Mouse (Mus musculus) adrenal gland, postnatal 4 days (tissue): ENCODE measurements around the gene Amigo1. TPM values are rescaled to one million over a fixed set of nuclear protein-coding genes. Genes with fewer than 3 reads are reported as not detected.
A peak's percentile ranks its signal among the peaks of the same experiment; 100 is the strongest.

Source experiments
- DNase-seq, 2 experiments: peaks; one replicate each; pipeline ENCODE4 v3.0.0; 2021 to 2022; ENCODE audit warnings: low spot score in 2 of 2, mixed read lengths in 2 of 2
- long read RNA-seq, 2 experiments: library from polyadenylated mRNA; stranded (forward); transcript quantifications; one replicate each; pipeline ENCODE4 v2.0.0; 2021
- total RNA-seq, 2 experiments: library from RNA; stranded (reverse); gene quantifications; 2 replicates each; pipeline ENCODE4 v1.2.3; 2021

The Amigo1 gene
- total RNA-seq = 10 to 100 TPM; 17.0 to 18.5 TPM
- long read RNA-seq, experiment 1, full-length matches to known transcripts = 8 of 23 reads
- long read RNA-seq, experiment 1, partial matches to known transcripts = 0 of 23 reads
- long read RNA-seq, experiment 1, other reads (novel, unspliced or antisense) = 15 of 23 reads
- long read RNA-seq, experiment 2, full-length matches to known transcripts = 13 of 39 reads
- long read RNA-seq, experiment 2, partial matches to known transcripts = 0 of 39 reads
- long read RNA-seq, experiment 2, other reads (novel, unspliced or antisense) = 26 of 39 reads

DNA sequence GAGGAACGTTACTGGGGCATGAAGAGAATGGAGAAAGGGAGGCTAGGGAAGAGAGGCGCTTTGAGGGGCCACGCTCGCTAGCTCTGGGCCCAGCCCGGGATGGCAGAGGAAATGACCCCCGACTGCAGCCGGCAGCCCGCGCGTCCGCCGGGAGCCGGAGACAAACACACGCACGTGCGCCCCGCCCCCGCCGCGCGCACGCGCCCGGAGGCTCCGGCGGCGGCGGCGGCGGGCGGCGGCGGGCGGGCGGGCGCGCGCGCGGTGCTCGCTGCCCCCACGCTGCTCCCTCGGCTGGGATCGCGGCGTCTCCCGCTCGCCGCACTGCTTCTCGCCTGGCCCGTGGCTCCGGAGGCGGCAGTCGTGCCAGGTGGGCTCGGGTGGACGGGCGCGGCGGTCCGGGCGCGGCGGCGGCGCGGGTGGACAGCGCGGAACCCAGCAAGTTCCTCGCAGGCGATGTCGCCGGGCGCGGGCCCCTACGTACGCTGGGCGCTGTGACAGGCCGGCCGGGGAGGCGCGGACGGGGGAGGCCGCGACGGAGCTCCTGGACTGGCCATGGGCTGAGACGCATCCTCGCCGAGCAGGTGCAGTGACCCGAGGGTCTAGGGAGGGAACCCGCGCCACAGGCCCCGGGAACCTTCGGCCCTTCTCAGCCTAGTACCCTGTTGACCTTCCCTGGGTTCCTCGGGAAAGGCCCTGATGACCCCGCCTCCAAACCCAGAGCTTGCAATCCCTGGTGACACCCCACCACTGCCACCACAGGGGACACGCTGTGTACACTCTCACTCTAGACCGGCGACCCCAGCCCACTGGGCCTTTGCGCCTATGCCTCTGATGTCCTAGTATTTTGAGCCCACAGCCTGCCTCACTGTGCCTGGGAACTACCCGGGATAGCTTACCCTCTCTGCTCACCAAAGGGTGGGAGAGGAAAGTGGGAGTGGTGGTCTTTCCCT lies at the start of gene Amigo1:
TSS of gene Amigo1 (plus strand) at position 238 of the 950 bp plus-strand sequence.
- DNase-seq = no peak

DNA sequence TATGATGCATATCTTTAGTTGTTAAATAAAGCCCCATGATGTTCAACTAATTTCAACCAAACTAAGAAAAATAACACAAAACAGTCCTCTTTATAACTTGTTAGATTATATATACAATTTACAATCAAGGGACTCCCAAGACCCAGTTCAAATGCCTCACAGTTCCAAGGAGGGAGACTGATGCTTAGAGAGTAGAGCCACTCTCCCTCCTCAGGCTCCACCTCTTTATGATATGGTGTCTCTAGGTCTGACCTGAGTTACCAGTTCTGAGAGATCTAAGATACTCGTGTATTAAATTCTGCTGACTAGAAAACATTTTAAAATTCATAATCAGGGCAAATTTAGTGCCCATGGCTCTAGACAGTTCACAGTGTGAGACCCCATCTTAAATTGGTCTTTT lies 47.0 kb upstream of the Amigo1 start:
- DNase-seq = no peak

DNA sequence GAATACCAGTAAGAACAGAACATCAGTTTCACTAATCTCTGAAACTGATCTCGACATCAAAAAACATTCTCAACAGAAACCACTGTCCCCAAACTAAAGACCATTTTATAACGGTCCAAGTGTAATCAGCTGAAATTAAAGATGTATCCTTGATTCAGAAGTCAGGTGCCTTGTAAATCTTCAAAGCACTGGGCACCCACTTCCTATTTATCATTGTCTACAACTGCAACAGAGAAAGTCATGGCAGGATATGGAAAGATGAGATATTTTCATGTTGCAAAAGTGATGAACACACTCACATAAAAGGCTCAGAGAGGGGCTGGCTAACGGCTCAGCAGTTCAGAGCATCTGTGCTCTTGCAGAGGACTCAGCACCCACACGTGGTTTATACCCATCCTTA lies 45.3 kb upstream of the Amigo1 start:
- DNase-seq = no peak

DNA sequence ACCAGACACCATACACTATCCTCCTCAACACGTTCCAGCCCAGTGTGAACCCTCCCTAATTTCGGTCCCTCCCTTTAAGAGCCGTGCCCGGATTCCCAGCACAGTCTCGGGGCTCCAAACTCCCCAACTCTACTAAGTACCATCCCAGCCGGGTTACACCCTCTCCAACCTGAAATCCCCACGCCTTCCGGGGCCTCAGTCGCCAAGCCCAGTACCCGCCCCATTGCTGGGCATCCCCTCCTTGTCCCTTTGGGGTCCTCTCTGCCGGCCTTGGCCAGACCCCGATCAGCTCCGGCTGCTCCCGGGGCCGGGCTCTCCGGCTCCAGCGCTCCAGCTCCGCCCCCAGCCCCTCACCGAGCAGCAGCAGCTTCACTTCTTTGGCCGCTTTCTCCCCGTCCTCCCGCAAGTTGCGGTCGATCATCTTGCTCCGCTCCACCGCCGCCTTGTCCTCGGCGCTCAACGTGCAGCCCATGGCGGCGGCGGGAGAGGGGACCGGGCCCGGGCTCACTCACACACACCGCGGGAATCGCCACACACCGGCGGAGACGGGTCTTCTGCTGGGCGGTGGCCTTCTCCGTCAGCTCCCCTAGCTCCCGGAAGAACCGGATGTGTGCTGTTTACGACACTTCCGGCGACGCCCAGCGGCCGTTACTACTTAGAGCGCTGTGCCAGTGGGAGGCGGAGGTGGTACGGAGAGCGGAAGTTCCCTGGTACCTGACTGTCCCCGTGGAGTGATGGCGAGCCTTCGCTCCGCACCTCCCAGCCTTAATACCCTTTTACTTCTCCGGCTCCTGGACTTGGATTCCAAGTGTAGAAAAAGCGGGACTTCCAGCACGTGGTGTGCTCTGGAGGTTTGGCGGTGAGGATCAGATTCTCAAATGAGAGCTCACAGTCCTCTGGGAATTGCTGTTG lies 40.3 kb upstream of the Amigo1 start, which contains the start of gene Gnai3:
TSS of gene Gnai3 (minus strand) at position 613 of the 912 bp plus-strand sequence.
- DNase-seq = peak; percentile 69 to 83

- no peak for DNase-seq
Measured at GRCm38 (mm10) chr3:108146671-108147070, 39.5 kb upstream of the Amigo1 start.

DNA sequence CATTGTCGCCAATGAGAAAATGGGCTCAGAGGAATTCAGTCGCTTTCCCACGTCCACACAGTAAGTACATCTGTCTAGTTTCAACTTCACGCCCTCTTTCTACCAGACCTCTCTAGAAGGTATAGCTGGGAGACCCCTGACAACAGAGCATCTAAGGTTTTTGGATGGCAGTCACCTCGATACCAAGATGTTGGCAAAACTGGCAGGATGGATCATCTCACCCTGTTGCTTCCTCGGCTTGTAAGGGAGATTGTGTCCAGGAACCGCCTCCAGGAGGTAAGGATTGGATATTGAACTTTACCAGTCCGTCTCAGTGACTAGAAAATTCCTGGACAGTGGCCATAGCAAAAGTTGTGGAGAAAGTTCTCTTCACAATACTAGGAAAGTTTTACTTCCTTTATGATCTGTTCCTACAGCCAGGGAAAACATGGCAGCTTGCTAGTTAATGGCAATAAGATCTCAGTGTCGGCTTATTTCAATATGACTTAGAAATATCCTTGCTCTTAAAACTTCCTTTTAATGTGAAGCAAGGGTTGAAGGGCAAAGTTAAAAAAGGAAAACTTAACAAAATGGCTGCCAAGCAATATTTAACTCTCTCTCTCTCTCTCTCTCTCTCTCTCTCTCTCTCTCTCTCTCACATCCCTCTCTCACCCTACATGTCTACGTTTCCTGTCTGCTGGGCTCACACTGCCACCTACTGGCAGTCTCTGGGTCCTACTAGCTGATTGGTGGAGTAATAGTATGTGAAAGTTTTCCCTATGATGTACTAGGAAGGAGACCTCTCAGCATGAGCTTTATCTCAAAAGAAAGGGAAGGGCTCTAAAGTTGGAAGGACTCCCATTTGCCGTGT lies 38.5 kb upstream of the Amigo1 start:
- DNase-seq = peak; percentile 42 to 80

- DNase-seq = no peak
Measured at GRCm38 (mm10) chr3:108152290-108152689, 33.8 kb upstream of the Amigo1 start.

- DNase-seq = no peak
Measured at GRCm38 (mm10) chr3:108154656-108155055, 31.5 kb upstream of the Amigo1 start, which contains the start of gene Gpr61. TSS of gene Gpr61 (minus strand) at chr3:108154882.

DNA sequence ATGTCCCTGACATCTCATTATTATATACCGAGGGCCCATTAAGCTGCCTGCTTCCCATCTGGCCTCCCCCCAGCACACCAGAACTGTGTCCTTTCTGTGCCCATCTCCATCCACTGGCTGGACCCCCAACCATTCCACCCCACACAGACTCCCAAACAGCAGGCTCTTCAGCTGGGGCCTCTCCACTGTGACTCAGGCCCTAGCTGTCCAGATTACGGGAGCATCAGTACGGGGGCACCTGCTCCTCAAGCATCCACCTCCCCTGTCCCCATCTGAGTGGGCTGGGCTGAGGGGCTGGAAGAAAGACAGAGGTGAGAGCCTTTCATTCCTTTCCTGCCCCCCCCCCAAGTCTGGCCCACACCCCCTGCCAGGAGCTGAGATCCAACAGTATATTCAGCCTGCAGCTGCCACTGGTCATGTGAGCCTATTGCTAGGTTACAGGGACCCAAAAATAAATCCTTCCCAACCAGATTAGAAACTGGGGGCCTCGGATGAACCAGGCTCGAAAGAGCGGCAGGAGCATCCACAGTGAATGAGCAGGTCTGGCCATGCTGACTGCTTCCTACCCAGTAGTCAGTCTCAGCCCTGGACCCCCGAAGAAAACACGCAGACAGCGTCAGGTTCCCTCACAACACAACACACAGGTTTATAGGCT lies 27.6 kb upstream of the Amigo1 start:
- no peak for DNase-seq

GRCm38 (mm10) chr3:108164091-108164490 lies 22.0 kb upstream of the Amigo1 start:
- no peak for DNase-seq

DNA sequence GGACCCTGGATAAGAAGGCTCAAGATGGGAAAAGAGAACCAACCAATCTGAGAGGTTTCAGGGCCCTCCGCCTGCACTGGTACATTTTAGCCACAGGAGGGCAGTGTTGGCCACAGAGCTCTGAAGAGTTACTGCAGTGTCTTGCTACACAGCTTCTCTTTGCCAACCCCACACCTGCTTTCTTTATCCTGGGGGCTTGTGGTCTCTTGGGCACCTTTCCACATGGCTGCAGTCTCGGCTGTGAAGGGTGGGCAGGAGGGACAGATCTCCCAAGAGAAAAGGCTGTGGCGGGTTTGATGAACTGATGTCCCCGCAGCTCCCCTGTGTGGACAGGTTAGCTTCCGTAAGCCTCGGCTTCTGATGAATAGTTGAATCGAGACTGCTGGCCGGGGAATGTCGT lies 21.3 kb upstream of the Amigo1 start:
- peak in 1 of 2 experiments; percentile 64 for DNase-seq

GRCm38 (mm10) chr3:108165532-108166315 lies 20.4 kb upstream of the Amigo1 start:
- DNase-seq = no peak

DNA sequence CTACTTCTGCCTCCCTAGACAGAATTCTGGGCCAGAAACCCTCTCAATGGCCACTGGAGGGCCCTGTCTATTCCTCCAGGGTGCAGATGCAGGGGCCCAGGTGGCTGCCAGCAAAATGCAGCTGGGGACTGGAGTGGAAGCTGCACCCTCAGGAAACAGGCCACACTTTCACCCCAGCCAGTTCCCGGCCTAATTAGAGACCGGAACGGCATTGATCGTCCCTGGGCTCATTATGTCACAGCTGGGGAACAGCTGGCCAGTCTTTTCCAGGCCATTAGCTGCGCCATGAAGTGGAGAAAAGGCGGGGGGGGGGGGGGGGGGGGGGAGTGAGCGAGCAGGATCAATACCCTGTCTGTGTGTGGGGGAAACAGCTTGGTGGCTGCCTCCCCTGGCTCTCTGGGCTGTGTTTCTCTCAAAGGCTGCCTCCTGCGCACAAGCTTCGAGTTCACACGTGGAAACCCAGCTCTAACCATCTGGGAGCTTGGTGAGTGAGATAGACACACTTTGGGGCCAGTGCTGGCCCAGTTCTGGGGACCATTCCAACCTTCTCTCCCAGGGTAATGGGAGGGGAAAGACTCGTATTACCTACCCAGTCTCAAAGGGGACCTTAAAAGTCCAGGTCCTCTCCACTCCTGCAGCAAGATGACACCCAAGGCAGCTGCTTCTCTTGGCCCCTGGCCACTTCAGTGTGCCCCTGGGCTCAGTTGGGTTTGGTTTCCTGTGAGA lies 19.5 kb upstream of the Amigo1 start:
- no peak for DNase-seq

- no peak for DNase-seq
Measured at GRCm38 (mm10) chr3:108167499-108167898, 18.6 kb upstream of the Amigo1 start.

- DNase-seq = no peak
Measured at GRCm38 (mm10) chr3:108169199-108169598, 16.9 kb upstream of the Amigo1 start.

- no peak for DNase-seq
Measured at GRCm38 (mm10) chr3:108174672-108175531, 11.2 kb upstream of the Amigo1 start.
